Mouse (Mus musculus) ES-E14 (cell line): ENCODE data around the gene Snrnp70.

Experiments used
- MAFK ChIP-seq: IDR thresholded peaks from 2 replicates; pipeline ENCODE4 v1.6.1; 2014; ENCODE audit warnings: mild to moderate bottlenecking, low read depth, low read length, inconsistent platforms; ENCODE audit not compliant: insufficient read depth
- ZNF384 ChIP-seq: IDR thresholded peaks from 2 replicates; pipeline ENCODE4 v1.6.1; 2012; ENCODE audit warnings: low read depth, low read length, inconsistent platforms

DNA sequence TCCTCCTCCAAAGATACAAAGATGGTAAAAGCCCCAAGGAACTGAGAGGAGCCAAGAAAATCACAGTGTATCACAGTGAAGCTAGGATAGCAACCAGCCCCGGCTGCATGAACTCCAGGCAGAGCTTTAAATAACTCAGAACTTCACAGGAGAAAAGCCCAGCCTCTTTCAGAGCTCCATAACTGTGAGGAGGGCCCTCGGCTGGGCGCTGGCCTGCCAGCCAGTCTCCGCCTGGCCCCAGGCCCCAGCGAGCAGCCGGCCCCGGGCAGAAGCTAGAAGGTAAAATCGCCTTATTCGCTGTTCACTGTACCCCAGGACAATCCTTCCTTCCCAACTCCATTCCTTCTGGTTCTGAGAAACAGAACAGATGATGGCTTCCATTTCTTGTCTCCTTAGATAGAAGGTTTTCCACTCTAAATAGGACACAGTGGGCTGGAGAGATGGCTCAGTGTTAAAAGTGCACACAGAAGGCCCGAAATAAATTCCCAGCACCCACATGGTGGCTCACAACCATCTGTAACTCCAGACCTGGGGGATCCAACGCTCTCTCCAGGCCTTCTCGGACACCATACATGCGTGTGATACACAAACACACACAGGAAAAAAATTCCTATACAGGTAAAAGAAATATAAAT lies 66.6 kb downstream of the Snrnp70 start:
- no peak for TF ChIP-seq ZNF384
- no peak for TF ChIP-seq MAFK
